Mouse (Mus musculus) embryonic facial prominence, embryonic 15.5 days (tissue): Measurements from ENCODE around the gene Ms4a6c. TPM values are rescaled to one million over a fixed set of nuclear protein-coding genes. Genes with fewer than 3 reads are reported as not detected.
"Not testable (repeated sequence)": the region's sequence is repeated elsewhere in the genome, so short reads cannot be mapped to it uniquely, and the experiment has no call there.

ENCODE experiments used
- ATAC-seq: fragments of 200-750 bp; cut with Nextera tagmentation; 2 replicates; pipeline ENCODE4 v1.8.0; 2017; ENCODE audit warnings: low read depth, moderate TSS enrichment; ENCODE audit not compliant: insufficient number of reproducible peaks, low FRiP score, low TSS enrichment
- H3K27ac ChIP-seq: fragments of 300-500 bp; sonication (generic); replicated peaks from 2 replicates; pipeline ENCODE4 v1.5.1; 2015; ENCODE audit warnings: mild to moderate bottlenecking, inconsistent platforms
- H3K27me3 ChIP-seq: fragments of 300-500 bp; sonication (generic); 2 replicates; pipeline ENCODE4 v1.6.1; 2015; ENCODE audit warnings: inconsistent platforms
- H3K36me3 ChIP-seq: fragments of 300-500 bp; sonication (generic); 2 replicates; pipeline ENCODE4 v1.6.1; 2015; ENCODE audit warnings: mild to moderate bottlenecking, inconsistent platforms
- H3K4me1 ChIP-seq: fragments of 300-500 bp; sonication (generic); 2 replicates; pipeline ENCODE4 v1.6.1; 2015; ENCODE audit warnings: inconsistent platforms
- H3K4me2 ChIP-seq: fragments of 300-500 bp; sonication (generic); replicated peaks from 2 replicates; pipeline ENCODE4 v1.6.1; 2015; ENCODE audit warnings: mild to moderate bottlenecking, inconsistent platforms
- H3K4me3 ChIP-seq: fragments of 300-500 bp; sonication (generic); replicated peaks from 2 replicates; pipeline ENCODE4 v1.5.1; 2015; ENCODE audit warnings: mild to moderate bottlenecking, inconsistent platforms
- H3K9ac ChIP-seq: fragments of 300-500 bp; sonication (generic); 2 replicates; pipeline ENCODE4 v1.6.1; 2015; ENCODE audit warnings: inconsistent platforms
- H3K9me3 ChIP-seq: fragments of 300-500 bp; sonication (generic); replicated peaks from 2 replicates; pipeline ENCODE4 v1.6.1; 2016; ENCODE audit warnings: inconsistent platforms
- WGBS: fragments of 180-500 bp; shearing (Covaris S2); methylation state at CpG from one replicate; pipeline ENCODE4 v1.1.7; 2015; 5-methylcytosine and 5-hydroxymethylcytosine counted together
- polyA plus RNA-seq: library from polyadenylated mRNA; unstranded; fragments of >200 nt; fragmentation: Nextera tagmentation; extraction: Ambion mirVana; gene quantifications from 2 replicates; pipeline ENCODE4 v1.2.1, GENCODE M21; 2015

The Ms4a6c gene
- polyA plus RNA-seq = 10.0 and 12.5 TPM in 2 replicates

DNA sequence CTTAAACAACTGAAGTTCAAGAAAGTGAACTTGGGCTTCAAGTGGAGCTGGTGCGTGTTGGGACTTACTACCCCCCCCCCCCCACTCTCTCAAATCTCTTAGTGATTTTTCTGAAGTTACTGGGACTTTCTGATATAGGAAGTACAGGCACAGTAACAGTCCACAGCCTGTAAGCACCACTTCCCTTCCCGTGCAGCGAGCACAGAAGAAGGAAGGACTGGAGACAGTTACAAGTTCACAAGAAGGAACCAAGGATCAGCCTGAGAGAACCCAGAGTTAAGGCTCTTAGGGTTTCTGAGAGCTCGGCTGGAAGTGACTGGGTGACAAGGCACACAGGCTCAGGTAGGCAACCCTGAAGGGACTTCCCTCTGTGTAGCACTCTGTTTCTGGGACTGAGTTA is at the start of gene Ms4a6c:
Gene Ms4a6c, plus strand, starts transcription at position 152 of the 400 bp plus-strand sequence.
- H3K9ac ChIP-seq, H3K4me3 ChIP-seq, H3K27ac ChIP-seq, ATAC-seq, H3K9me3 ChIP-seq, H3K4me1 ChIP-seq, H3K4me2 ChIP-seq, H3K27me3 ChIP-seq, H3K36me3 ChIP-seq: not testable (repeated sequence)
- 81% methylated on average over 4 of the region's 4 CpGs for WGBS

DNA sequence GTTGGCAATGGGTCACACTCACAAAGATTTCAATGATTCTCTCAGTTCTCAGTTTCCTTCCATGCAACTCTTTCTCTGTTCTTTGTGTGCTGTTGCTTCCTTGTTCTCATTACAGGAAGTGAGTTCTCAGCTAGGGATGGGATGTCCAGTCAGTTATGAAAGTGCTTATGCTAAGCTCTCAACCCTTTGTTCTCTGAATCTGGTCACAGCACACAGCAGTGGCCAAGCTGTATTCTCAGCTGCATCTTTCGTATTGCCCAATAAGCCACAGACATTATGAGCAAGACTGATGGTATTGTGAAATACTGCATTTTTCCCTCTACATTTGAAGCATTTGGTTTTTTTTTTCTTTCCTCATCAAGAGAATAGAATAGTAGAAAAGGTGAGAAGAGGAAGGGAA is 38.0 kb upstream of the Ms4a6c start:
- H3K9me3 ChIP-seq, ATAC-seq, H3K27ac ChIP-seq, H3K9ac ChIP-seq, H3K4me1 ChIP-seq, H3K27me3 ChIP-seq, H3K4me2 ChIP-seq, H3K4me3 ChIP-seq, H3K36me3 ChIP-seq: not testable (repeated sequence)
- 85% methylated on average over 1 of the region's 1 CpGs for WGBS

DNA sequence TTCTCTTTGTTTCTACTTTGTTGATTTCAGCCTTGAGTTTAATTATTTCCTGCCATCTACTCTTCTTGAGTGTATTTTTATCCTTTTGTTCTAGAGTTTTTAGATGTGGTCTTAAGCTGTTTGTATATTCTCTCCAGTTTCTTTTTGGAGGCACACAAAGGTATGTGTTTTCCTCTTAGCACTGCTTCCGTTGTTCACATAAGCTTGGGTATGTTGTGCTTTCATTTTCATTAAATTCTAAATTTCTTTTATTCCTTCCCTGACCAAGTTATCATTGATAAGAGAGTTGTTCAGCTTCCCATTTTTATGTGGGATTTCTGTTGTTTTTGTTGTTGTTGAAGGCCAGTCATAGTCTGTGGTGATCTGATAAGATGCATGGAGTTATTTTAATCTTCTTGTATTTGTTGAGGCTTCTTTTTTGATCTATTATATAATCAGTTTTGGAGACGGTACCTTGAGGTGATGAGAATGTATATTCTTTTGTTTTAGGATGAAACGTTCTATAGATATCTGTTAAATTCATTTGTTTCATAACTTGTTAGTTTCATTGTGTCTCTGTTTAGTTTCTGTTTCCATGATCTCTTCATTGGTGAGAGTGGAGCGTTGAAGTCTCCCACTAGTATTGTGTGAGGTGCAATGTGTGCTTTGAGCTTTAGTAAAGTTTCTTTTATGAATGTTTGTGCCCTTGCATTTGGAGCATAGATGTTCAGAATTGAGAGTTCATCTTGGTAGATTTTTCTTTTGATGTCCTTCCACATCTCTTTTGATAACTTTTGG is 33.9 kb upstream of the Ms4a6c start:
- H3K9ac ChIP-seq = no peak overlapping the region
- no peaks in the 10 kb centered on the region for H3K27me3 ChIP-seq
- H3K27ac ChIP-seq = no peak overlapping the region
- no peak for ATAC-seq
- 87% methylated on average over 4 of the region's 4 CpGs for WGBS
- no peaks in the 10 kb centered on the region for H3K9me3 ChIP-seq
- H3K4me1 ChIP-seq = no peaks in the 10 kb centered on the region
- no peak overlapping the region for H3K4me2 ChIP-seq
- H3K4me3 ChIP-seq = no peak overlapping the region
- no peaks in the 10 kb centered on the region for H3K36me3 ChIP-seq

DNA sequence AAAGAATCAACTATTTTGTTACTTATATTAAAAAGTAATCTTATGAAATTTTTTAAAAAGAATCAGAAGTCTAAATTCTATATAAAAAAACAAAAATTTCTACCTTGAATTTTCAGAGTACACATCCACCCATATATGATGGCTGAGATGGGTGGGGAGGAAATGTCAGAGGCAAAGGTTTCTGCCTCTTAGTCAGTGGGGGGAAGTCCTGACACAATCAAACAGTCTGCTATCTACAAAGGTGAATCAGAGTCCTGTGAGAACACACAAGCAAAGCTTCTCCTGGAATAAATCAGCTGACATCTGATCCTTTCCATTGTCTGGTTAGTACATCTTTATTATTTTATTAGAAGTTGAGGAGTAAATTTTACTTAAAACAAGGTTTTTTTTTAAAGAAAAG is 25.8 kb upstream of the Ms4a6c start, which contains the start of gene Ms4a4b:
Gene Ms4a4b, plus strand, starts transcription at position 216 of the 400 bp plus-strand sequence.
- no peak within 1 kb of the TSS for H3K27ac ChIP-seq
- H3K4me3 ChIP-seq = no peak within 1 kb of the TSS
- H3K4me1 ChIP-seq = no peaks in the 10 kb centered on the region
- no peaks in the 10 kb centered on the region for H3K36me3 ChIP-seq
- no peak within 1 kb of the TSS for H3K9ac ChIP-seq
- H3K9me3 ChIP-seq = no peaks in the 10 kb centered on the region
- ATAC-seq = no peak
- no peak within 1 kb of the TSS for H3K4me2 ChIP-seq
- H3K27me3 ChIP-seq = no peaks in the 10 kb centered on the region

DNA sequence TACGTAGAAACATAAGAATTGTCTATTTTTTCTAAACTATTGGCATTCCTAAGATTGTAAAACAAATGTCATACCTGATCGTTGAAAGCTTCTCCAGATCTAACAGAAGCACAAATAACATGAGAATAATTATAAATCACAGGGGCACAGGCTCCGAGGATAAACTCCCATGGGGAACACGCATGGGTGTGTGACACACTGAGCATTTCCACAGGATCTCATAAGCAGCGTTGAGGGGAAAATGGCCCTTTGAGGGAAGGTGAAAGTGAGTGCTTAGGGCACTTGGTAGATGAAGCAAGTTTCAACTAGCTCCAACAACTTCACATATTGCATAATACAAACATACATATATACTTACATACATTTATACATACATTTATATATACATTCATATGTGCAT is 25.2 kb upstream of the Ms4a6c start:
- Histone ChIP-seq H3K36me3 (no peaks in the 10 kb centered on the region), H3K9me3 (no peaks in the 10 kb centered on the region), H3K4me1 (no peaks in the 10 kb centered on the region), H3K4me3 (no peak overlapping the region), H3K27me3 (no peaks in the 10 kb centered on the region), H3K27ac (no peak overlapping the region), H3K9ac (no peak overlapping the region), H3K4me2 (no peak overlapping the region)
- 83% methylated on average over 5 of the region's 5 CpGs for WGBS
- no peak for ATAC-seq

DNA sequence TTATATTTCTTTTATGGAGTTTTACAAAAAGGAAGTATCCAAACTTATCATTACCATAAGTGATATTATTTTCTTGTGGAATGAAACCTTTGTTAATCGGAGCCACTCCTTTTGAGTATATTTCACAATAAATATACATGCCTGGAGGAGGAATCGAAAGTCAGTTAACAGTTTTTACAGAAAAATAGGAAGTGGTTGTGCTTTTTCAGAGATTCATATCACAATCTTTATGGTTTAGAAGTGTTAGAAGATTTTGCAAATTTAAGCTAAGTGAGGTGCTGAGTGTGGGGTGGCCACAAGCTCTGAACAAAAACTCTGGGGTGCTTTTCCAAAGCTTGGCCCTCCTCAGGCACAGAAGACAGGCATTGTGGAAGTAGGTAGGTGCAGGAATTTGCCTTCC is 21.9 kb upstream of the Ms4a6c start:
- no peaks in the 10 kb centered on the region for H3K4me1 ChIP-seq
- H3K9me3 ChIP-seq = no peaks in the 10 kb centered on the region
- 80% methylated on average over 2 of the region's 2 CpGs for WGBS
- H3K4me3 ChIP-seq = no peak overlapping the region
- no peak overlapping the region for H3K27ac ChIP-seq
- ATAC-seq = no peak
- no peaks in the 10 kb centered on the region for H3K27me3 ChIP-seq
- H3K36me3 ChIP-seq = no peaks in the 10 kb centered on the region
- H3K4me2 ChIP-seq = no peak overlapping the region
- no peak overlapping the region for H3K9ac ChIP-seq

DNA sequence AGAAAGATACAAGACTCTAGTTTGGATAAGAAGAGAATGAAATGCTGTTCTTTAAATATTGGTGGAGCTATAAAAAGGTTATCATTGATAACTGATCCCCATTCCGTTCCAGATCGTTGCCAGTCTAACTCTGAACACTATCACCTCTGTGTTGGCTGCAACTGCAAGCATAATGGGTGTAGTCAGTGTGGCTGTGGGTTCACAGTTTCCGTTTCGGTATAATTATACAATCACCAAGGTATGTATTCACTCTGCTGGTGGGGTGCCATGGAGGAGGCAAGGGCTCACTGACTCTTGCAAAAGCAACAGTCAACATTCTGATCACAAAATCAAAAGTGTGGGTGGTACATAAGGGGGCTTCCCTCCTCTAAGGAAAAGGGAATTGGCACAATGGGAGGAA is 10.1 kb upstream of the Ms4a6c start:
- not testable (repeated sequence) for H3K36me3 ChIP-seq, H3K9ac ChIP-seq, H3K27ac ChIP-seq, H3K27me3 ChIP-seq, ATAC-seq, H3K4me2 ChIP-seq, H3K4me3 ChIP-seq, H3K9me3 ChIP-seq, H3K4me1 ChIP-seq
- WGBS = 81% methylated on average over 4 of the region's 4 CpGs

DNA sequence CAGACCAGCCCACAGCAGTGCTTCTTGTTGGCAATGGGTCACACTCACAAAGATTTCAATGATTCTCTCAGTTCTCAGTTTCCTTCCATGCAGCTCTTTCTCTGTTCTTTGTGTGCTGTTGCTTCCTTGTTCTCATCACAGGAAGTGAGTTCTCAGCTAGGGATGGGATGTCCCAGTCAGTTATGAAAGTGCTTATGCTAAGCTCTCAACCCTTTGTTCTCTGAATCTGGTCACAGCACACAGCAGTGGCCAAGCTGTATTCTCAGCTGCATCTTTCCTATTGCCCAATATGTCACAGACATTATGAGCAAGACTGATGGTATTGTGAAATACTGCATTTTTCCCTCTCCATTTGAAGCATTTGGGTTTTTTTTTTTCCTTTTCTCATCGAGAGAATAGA is 4.4 kb upstream of the Ms4a6c start:
- H3K4me1 ChIP-seq, ATAC-seq, H3K36me3 ChIP-seq, H3K27me3 ChIP-seq, H3K4me2 ChIP-seq, H3K27ac ChIP-seq, H3K9ac ChIP-seq, H3K9me3 ChIP-seq, H3K4me3 ChIP-seq: not testable (repeated sequence)
- 33% methylated on average over 1 of the region's 1 CpGs for WGBS

DNA sequence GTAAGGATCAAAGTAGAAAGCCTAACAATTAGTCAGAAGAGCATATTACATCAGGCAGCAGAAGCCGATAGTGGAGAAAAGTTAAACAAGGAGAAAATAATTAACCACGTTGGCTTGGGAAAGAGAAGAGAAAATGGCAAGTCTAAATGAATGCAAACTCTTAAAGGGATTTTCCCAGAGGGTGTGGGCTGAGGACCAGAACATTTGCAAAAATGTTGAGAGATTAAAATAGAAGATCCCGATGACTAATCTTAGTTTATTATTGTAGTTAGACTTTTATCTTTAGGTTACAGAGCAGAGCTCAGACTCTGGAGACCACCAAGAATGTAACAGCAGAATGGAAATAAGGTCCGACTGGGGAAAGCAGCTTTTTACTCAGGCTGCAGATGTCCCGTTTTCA is 2.7 kb upstream of the Ms4a6c start:
- H3K27me3 ChIP-seq = no peaks in the 10 kb centered on the region
- H3K27ac ChIP-seq = no peak overlapping the region
- H3K4me2 ChIP-seq = no peak overlapping the region
- H3K9me3 ChIP-seq = no peaks in the 10 kb centered on the region
- no peaks in the 10 kb centered on the region for H3K4me1 ChIP-seq
- H3K4me3 ChIP-seq = no peak overlapping the region
- ATAC-seq = no peak
- 57% methylated on average over 5 of the region's 5 CpGs for WGBS
- H3K36me3 ChIP-seq = no peaks in the 10 kb centered on the region
- H3K9ac ChIP-seq = no peak overlapping the region

DNA sequence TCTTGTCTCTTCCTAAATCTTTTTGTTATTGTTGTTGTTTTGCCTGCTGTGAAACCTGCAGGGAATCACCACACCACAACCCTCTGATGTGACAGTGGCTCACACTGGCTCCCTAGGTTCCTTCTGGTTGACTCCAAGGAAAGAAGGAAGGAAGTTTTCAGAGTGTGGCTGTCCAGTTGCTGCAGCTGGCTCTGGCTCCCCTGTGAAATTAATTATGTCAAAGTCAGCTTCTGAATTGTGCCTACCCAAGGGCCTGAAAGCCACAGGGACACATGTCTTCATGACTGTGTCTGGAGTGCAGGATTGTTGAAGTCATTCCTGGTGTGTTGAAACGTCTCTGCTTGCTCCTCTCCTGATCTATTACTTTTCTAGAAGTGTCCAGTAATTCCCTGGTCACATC is 805 bp upstream of the Ms4a6c start:
- ATAC-seq, H3K4me1 ChIP-seq, H3K27me3 ChIP-seq, H3K4me2 ChIP-seq, H3K27ac ChIP-seq, H3K4me3 ChIP-seq, H3K36me3 ChIP-seq, H3K9me3 ChIP-seq, H3K9ac ChIP-seq: not testable (repeated sequence)
- 44% methylated on average over 1 of the region's 1 CpGs for WGBS

DNA sequence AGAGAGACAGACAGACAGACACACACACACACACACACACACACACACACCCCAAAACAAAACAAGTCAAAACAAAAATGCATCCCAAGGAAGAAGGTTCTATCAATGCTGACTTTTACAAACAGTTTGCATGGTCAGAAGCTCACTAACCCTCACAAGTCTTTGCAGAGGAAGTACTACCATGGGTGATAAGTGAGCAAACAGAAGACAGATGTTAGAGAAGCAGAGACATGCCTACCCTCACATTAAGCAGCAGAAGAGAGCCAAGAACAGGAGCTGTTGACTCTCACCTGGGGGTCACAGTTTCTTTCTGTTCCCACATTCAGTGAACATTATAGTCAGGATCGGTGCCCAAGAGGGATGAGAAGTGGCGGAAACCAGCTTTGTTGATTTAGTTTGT is 10.5 kb downstream of the Ms4a6c start:
- WGBS = 91% methylated on average over 2 of the region's 2 CpGs
- Histone ChIP-seq H3K36me3 (no peaks in the 10 kb centered on the region), H3K27me3 (no peaks in the 10 kb centered on the region), H3K4me2 (no peak overlapping the region), H3K4me1 (no peaks in the 10 kb centered on the region), H3K4me3 (no peak overlapping the region), H3K9ac (no peak overlapping the region), H3K9me3 (no peaks in the 10 kb centered on the region), H3K27ac (no peak overlapping the region)
- no peak for ATAC-seq

DNA sequence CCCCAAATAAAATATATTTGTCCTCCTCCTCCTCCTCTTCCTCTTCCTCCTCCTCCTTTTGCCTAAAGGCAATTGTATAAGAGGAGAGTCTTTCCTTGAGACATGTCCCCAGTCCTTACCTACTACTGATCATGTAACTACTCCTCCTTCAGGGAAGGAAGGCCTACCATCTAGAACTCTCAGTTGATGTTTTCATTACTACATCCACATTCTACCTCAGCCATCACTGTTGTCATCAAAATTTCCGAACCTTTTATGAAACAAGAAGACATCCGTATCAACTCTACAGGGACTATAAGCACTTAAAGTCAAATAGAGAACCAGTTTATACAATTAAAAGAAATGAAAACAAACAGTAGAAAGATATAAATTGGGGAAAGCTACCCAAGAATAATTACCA is 13.5 kb downstream of the Ms4a6c start:
- Histone ChIP-seq H3K36me3 (no peaks in the 10 kb centered on the region), H3K27ac (no peak overlapping the region), H3K27me3 (no peaks in the 10 kb centered on the region), H3K9me3 (no peaks in the 10 kb centered on the region), H3K4me1 (no peaks in the 10 kb centered on the region), H3K4me3 (no peak overlapping the region), H3K4me2 (no peak overlapping the region), H3K9ac (no peak overlapping the region)
- no peak for ATAC-seq
- WGBS = 76% methylated on average over 2 of the region's 2 CpGs
